Mouse (Mus musculus): ENCODE data around the gene Acp4. TPM values are rescaled to one million over a fixed set of nuclear protein-coding genes. Genes with fewer than 3 reads are reported as not detected.

The Acp4 gene
- polyA plus RNA-seq, 1 experiment from 2014 or later: not detected

GRCm38 (mm10) chr7:44281586-44281985 is 24.4 kb upstream of the Acp4 start:
- 71% methylated on average over 7 of the region's 7 CpGs for WGBS
- Histone ChIP-seq H3K4me1 (replicated peaks) (no peaks in the 10 kb centered on the region), H3K27me3 (replicated peaks) (no peaks in the 10 kb centered on the region; the same call in none of the 2 replicates), H3K36me3 (no peaks in the 10 kb centered on the region), H3K4me2 (no peak overlapping the region), H3K27ac (ENCODE audit: poor library complexity, severe bottlenecking) (no peak overlapping the region), H3K4me3 (no peak overlapping the region), H3K9ac (no peak overlapping the region), H3K9me3 (replicated peaks) (0 out of 2 replicates have a peak, but pooled peaks cover 2% of the 10 kb centered on the region)
- no peak for ATAC-seq (ENCODE audit: insufficient number of reproducible peaks, low FRiP score)

GRCm38 (mm10) chr7:44280959-44281358 is 23.8 kb upstream of the Acp4 start:
- H3K4me2 ChIP-seq: no peak overlapping the region
- 62% methylated on average over 1 of the region's 1 CpGs for WGBS

GRCm38 (mm10) chr7:44277250-44277622 is 20.1 kb upstream of the Acp4 start:
- WGBS: 44% methylated on average over 2 of the region's 2 CpGs
- no peak overlapping the region for H3K4me2 ChIP-seq
- ATAC-seq (ENCODE audit: insufficient number of reproducible peaks, low FRiP score): no peak
- H3K27ac ChIP-seq (ENCODE audit: poor library complexity, severe bottlenecking): no peak overlapping the region
- peaks cover 39% of the 10 kb centered on the region for H3K27me3 ChIP-seq (replicated peaks)
- no peaks in the 10 kb centered on the region for H3K4me1 ChIP-seq (replicated peaks)
- no peaks in the 10 kb centered on the region for H3K9me3 ChIP-seq (replicated peaks)
- H3K36me3 ChIP-seq: no peaks in the 10 kb centered on the region
- H3K9ac ChIP-seq: no peak overlapping the region
- H3K4me3 ChIP-seq: no peak overlapping the region

More at GRCm38 (mm10) chr7:44280959-44281358, 23.8 kb upstream of the Acp4 start:
- Histone ChIP-seq H3K27me3 (replicated peaks) (peaks cover 3% of the 10 kb centered on the region), H3K4me3 (no peak overlapping the region), H3K9me3 (replicated peaks) (no peaks in the 10 kb centered on the region), H3K36me3 (no peaks in the 10 kb centered on the region), H3K9ac (no peak overlapping the region), H3K27ac (ENCODE audit: poor library complexity, severe bottlenecking) (no peak overlapping the region), H3K4me1 (replicated peaks) (no peaks in the 10 kb centered on the region)
- ATAC-seq (ENCODE audit: insufficient number of reproducible peaks, low FRiP score): no peak

- ATAC-seq (ENCODE audit: insufficient number of reproducible peaks, low FRiP score): no peak
- H3K27me3 ChIP-seq (replicated peaks): peaks cover 45% of the 10 kb centered on the region
- H3K27ac ChIP-seq (ENCODE audit: poor library complexity, severe bottlenecking): no peak overlapping the region
- no peak overlapping the region for H3K4me2 ChIP-seq
- no peaks in the 10 kb centered on the region for H3K9me3 ChIP-seq (replicated peaks)
- no peaks in the 10 kb centered on the region for H3K36me3 ChIP-seq
- H3K4me3 ChIP-seq: no peak overlapping the region
- H3K9ac ChIP-seq: no peak overlapping the region
- 71% methylated on average over 9 of the region's 10 CpGs for WGBS
- no peaks in the 10 kb centered on the region for H3K4me1 ChIP-seq (replicated peaks)
These were observed 19.5 kb upstream of the Acp4 start for GRCm38 (mm10) chr7:44276461-44277249.

GRCm38 (mm10) chr7:44275546-44275945 is 18.4 kb upstream of the Acp4 start:
- 61% methylated on average over 3 of the region's 3 CpGs for WGBS
- no peak overlapping the region for H3K27ac ChIP-seq (ENCODE audit: poor library complexity, severe bottlenecking)
- no peaks in the 10 kb centered on the region for H3K36me3 ChIP-seq
- no peak for ATAC-seq (ENCODE audit: insufficient number of reproducible peaks, low FRiP score)
- no peaks in the 10 kb centered on the region for H3K9me3 ChIP-seq (replicated peaks)
- H3K4me2 ChIP-seq: no peak overlapping the region
- H3K27me3 ChIP-seq (replicated peaks): peaks cover 45% of the 10 kb centered on the region
- H3K9ac ChIP-seq: no peak overlapping the region
- H3K4me3 ChIP-seq: no peak overlapping the region
- no peaks in the 10 kb centered on the region for H3K4me1 ChIP-seq (replicated peaks)

GRCm38 (mm10) chr7:44274096-44274495 is 16.9 kb upstream of the Acp4 start:
- Histone ChIP-seq H3K4me2 (no peak overlapping the region), H3K36me3 (no peaks in the 10 kb centered on the region), H3K9ac (no peak overlapping the region), H3K27me3 (replicated peaks) (peaks cover 53% of the 10 kb centered on the region), H3K4me1 (replicated peaks) (no peaks in the 10 kb centered on the region), H3K4me3 (no peak overlapping the region), H3K9me3 (replicated peaks) (no peaks in the 10 kb centered on the region), H3K27ac (ENCODE audit: poor library complexity, severe bottlenecking) (no peak overlapping the region)
- no peak for ATAC-seq (ENCODE audit: insufficient number of reproducible peaks, low FRiP score)
- WGBS: 21% methylated on average over 11 of the region's 11 CpGs

- Histone ChIP-seq H3K27me3 (replicated peaks) (peaks cover 59% of the 10 kb centered on the region), H3K27ac (ENCODE audit: poor library complexity, severe bottlenecking) (no peak overlapping the region), H3K4me2 (no peak overlapping the region), H3K4me1 (replicated peaks) (no peaks in the 10 kb centered on the region), H3K4me3 (no peak overlapping the region), H3K36me3 (no peaks in the 10 kb centered on the region), H3K9me3 (replicated peaks) (no peaks in the 10 kb centered on the region), H3K9ac (no peak overlapping the region)
- WGBS: 71% methylated on average over 7 of the region's 7 CpGs
- no peak for ATAC-seq (ENCODE audit: insufficient number of reproducible peaks, low FRiP score)
These were observed 16.3 kb upstream of the Acp4 start for GRCm38 (mm10) chr7:44273446-44273845.

- H3K36me3 ChIP-seq: no peaks in the 10 kb centered on the region
- no peak overlapping the region for H3K4me3 ChIP-seq
- no peak overlapping the region for H3K4me2 ChIP-seq
- 83% methylated on average over 7 of the region's 7 CpGs for WGBS
- H3K27me3 ChIP-seq (replicated peaks): peaks cover 68% of the 10 kb centered on the region
- no peaks in the 10 kb centered on the region for H3K9me3 ChIP-seq (replicated peaks)
- no peak overlapping the region for H3K9ac ChIP-seq
- ATAC-seq (ENCODE audit: insufficient number of reproducible peaks, low FRiP score): no peak
- no peak overlapping the region for H3K27ac ChIP-seq (ENCODE audit: poor library complexity, severe bottlenecking)
- no peaks in the 10 kb centered on the region for H3K4me1 ChIP-seq (replicated peaks)
These were observed 15.4 kb upstream of the Acp4 start for GRCm38 (mm10) chr7:44272546-44272945.

- no peaks in the 10 kb centered on the region for H3K4me1 ChIP-seq (replicated peaks)
- H3K36me3 ChIP-seq: no peaks in the 10 kb centered on the region
- WGBS: 64% methylated on average over 2 of the region's 2 CpGs
- H3K27ac ChIP-seq (ENCODE audit: poor library complexity, severe bottlenecking): no peak overlapping the region
- no peaks in the 10 kb centered on the region for H3K9me3 ChIP-seq (replicated peaks)
- no peak overlapping the region for H3K9ac ChIP-seq
- no peak for ATAC-seq (ENCODE audit: insufficient number of reproducible peaks, low FRiP score)
- no peak overlapping the region for H3K4me3 ChIP-seq
- peaks cover 76% of the 10 kb centered on the region for H3K27me3 ChIP-seq (replicated peaks)
- no peak overlapping the region for H3K4me2 ChIP-seq
These were observed 14.1 kb upstream of the Acp4 start for GRCm38 (mm10) chr7:44271309-44271708.

GRCm38 (mm10) chr7:44269397-44269796 is 12.2 kb upstream of the Acp4 start:
- H3K27me3 ChIP-seq (replicated peaks): peaks cover 72% of the 10 kb centered on the region

GRCm38 (mm10) chr7:44268117-44268516 is 10.9 kb upstream of the Acp4 start:
- Histone ChIP-seq H3K9me3 (replicated peaks) (no peaks in the 10 kb centered on the region), H3K27ac (ENCODE audit: poor library complexity, severe bottlenecking) (no peak overlapping the region), H3K27me3 (replicated peaks) (peaks cover 72% of the 10 kb centered on the region), H3K36me3 (no peaks in the 10 kb centered on the region), H3K4me1 (replicated peaks) (0 out of 2 replicates have a peak, but pooled peaks cover under 1% of the 10 kb centered on the region), H3K4me3 (no peak overlapping the region), H3K9ac (no peak overlapping the region), H3K4me2 (no peak overlapping the region)
- WGBS: 78% methylated on average over 11 of the region's 11 CpGs
- ATAC-seq (ENCODE audit: insufficient number of reproducible peaks, low FRiP score): no peak

More at GRCm38 (mm10) chr7:44269397-44269796, 12.2 kb upstream of the Acp4 start:
- Histone ChIP-seq H3K9ac (no peak overlapping the region), H3K36me3 (no peaks in the 10 kb centered on the region), H3K9me3 (replicated peaks) (no peaks in the 10 kb centered on the region), H3K4me1 (replicated peaks) (no peaks in the 10 kb centered on the region), H3K4me3 (no peak overlapping the region), H3K27ac (ENCODE audit: poor library complexity, severe bottlenecking) (no peak overlapping the region), H3K4me2 (no peak overlapping the region)
- ATAC-seq (ENCODE audit: insufficient number of reproducible peaks, low FRiP score): no peak
- WGBS: 72% methylated on average over 2 of the region's 2 CpGs

Data from heart, embryonic 12.5 days (tissue).